Mouse (Mus musculus) gastrocnemius, adult 2 months (tissue): Measurements from ENCODE around the gene Plcd3. TPM values are rescaled to one million over a fixed set of nuclear protein-coding genes. Genes with fewer than 3 reads are reported as not detected.

Experiments used
- DNase-seq: peaks from one replicate; pipeline ENCODE4 v3.0.0; 2022
- H3K27ac ChIP-seq: fragments of 200-600 bp; 2 replicates; pipeline ENCODE4 v1.8.1; 2022; ENCODE audit warnings: mild to moderate bottlenecking
- H3K4me3 ChIP-seq: fragments of 200-600 bp; 2 replicates; pipeline ENCODE4 v1.8.1; 2022; ENCODE audit warnings: mild to moderate bottlenecking, moderate library complexity
- CTCF ChIP-seq: fragments of 200-600 bp; IDR thresholded peaks from 2 replicates; pipeline ENCODE4 v1.8.1; 2022; ENCODE audit warnings: antibody characterized with exemption, mild to moderate bottlenecking, moderate library complexity
- intact Hi-C: fragments of 180-260 bp; cut with DNase I; formaldehyde crosslinking; loops from one replicate; pipeline ENCODE4 v1.15.1; 2025
- total RNA-seq, 2 experiments: library from RNA; stranded (reverse); gene quantifications; 2 replicates each; pipeline ENCODE4 v1.2.3; 2021

The Plcd3 gene
- total RNA-seq, 2 experiments from 2014 or later, result 4.6 to 5.9 TPM

DNA sequence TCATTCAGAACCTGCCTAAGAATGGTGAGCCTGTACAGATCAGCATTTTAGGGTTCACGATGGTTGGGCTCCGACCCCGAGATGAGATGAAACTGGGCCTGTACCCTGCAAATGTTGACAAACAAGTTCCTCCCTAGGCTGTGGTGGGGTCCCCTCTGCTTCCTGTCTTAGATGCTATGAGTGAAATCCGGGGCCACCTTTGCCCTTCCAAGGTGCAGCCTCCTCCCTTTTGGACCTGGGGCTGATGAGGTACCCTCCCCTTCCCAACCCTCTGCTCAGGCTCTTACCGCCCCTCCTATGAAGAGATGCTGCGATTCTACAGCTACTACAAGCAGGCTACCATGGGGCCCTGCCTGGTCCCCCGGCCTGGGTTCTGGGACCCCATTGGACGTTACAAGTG is 2.2 kb upstream of the Plcd3 start:
- Histone ChIP-seq H3K4me3 (peak overlapping the region; percentile 84), H3K27ac (peak overlapping the region; percentile 96)
- TF ChIP-seq CTCF, result no peak
- intact Hi-C loops, result loop anchor here (5.0 kb wide), 2 partner anchors 39 to 224 kb away; no protein-coding TSS in a partner anchor
- DNase-seq, result no peak

DNA sequence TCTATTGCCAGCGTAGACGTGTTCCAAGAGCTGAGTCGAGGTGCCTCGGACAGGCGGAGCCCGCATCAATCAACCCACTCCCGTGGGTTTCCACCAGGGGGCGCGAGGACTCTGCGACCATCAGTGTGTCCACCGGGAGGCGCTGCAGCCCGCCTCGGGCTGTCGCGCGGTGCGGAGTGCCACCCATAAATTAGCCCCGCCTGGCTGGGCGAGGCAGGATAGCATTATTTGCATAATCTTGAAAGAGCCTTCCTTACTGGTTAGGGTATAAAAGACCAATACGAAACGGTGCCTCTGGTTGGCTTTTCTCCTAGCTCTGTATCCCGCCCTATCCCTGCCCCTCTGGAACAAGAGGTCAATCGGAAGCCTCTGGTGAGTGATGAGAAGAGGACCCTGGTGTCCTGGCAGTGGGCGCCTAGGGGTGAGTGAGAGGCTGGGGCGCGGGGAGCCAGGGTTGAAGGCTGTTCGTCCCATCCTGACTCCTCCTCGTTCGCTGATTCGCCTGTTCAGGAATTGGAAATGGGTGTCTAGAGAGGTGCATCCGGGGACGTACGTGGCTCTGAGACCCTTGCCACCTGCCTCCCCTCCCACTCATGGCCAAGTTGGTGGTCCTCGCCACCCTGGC is 1.4 kb upstream of the Plcd3 start:
- peak; percentile 98 for DNase-seq
- Histone ChIP-seq H3K27ac (peak overlapping the region; percentile 96), H3K4me3 (peak overlapping the region; percentile 84)
- intact Hi-C loops, result loop anchor here (1.0 to 5.0 kb wide), 3 partner anchors 39 to 224 kb away; no protein-coding TSS in a partner anchor
- no peak for TF ChIP-seq CTCF

DNA sequence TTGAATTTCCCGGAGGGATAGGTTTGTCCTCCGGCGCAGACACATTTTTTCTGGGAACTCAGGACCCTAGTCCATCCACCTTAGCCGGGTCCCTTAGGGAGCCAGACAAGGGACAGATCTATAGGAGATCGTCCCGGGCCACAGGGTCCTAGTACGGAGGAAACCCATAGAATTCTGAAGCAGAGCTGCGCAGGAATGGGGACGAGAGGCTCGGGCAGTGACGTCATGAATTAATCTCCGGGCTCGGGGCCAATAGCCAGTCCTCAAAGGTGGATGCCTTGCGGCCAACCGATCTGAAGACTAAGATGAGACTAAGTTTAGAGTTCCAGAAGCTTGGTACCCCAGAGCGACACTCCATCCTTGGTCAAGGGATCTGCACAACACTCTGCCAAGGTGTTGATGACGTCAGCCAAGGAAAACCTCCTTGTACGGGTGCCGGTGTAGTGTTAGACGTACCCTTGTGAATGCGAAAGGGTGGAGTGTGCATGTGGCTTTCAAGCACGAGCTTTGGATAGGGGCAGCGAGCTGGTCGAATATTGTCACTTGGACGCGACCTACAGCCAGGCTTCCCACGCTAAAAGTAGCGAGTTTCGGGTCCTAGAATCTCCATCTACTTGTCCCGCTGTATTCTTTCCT is 526 bp upstream of the Plcd3 start:
- intact Hi-C loops, result loop anchor here (1.0 to 5.0 kb wide), 3 partner anchors 40 to 225 kb away; no protein-coding TSS in a partner anchor
- Histone ChIP-seq H3K4me3 (peak overlapping the region; percentile 84), H3K27ac (peak overlapping the region; percentile 96)
- TF ChIP-seq CTCF, result no peak
- peak; percentile 87 for DNase-seq

DNA sequence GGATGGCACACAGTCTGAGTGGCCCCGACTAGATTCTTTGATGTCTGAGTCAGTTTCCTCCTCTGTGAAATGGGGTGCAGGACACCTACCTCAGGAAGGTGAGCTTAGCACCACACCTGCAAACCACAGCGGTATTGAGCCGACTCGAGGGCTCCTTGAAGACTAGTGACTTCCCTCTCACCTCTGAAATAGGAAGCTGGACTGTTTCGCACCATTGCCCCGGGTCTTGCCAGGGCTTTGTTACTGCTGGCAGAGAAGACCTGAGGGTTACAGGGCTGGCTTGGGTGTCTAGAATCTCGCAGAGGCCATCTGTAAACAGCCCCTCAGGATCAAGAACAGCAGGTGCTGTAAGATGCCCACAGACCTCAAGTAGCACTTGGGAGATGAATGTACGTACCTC is 1.1 kb downstream of the Plcd3 start:
- TF ChIP-seq CTCF, result no peak
- H3K27ac ChIP-seq, result peak overlapping the region; percentile 96
- peak overlapping the region; percentile 84 for H3K4me3 ChIP-seq
- peak; percentile 19 for DNase-seq
- intact Hi-C loops, result loop anchor here (5.0 kb wide), 2 partner anchors 42 to 227 kb away; no protein-coding TSS in a partner anchor

DNA sequence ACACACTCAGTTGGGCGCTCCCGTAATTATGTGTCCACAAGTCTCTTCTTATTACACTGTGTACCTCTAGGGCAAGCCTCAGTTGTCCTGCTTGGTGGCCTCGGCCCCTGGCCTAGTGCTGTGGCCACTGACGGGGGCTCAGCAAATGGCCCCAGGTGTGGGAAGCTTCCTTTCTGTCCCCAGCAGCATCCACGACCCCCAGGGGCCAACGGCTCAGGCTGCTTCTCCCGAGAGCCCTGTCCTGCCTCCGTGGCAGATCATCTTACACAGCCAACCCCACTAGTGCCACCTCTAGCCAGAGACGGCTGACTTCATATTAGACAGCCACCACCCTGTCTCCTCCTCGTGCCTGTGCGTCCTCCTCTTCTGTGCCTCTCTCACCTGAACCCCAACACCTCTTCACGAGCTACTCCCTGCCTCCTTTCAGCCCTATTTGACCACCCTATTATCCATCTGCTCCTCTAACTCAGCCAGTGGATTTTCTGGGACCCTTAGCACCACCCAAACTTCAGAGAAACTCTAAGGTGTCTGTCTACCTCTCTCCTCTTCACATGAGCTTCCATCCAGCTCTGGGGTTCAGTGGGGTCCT is 2.0 kb downstream of the Plcd3 start:
- DNase-seq, result peak; percentile 39

DNA sequence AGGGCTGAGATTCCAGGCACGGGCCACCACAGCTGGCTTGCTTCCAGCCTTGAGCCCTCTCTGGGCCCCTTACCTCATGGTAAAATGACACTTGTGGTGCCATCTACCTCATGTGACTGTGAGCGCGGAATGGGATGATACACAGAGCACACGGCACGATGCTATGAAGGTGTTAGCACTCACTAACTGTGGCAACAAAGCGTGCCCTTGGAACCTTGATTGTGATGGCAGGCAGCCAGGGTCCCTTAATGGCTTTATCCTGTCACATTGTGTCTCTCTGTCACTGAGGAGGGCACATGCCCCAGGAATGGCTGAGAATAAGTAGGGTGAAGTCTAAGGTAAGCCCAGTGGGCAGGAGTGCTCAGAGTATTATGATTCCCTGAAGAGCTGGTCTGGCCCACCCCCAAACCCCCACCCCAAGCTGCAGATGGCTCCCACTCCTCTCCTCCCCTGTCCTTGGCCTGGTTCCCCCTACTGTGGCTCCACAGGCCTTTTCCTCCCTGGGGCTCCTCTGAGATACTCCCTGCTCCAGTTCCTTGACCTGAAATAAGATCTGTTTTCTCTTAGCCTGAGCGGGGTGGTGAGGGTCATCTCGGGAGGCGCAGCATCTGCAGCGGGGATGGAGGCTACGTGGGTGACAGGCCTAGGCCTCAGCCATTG is 2.8 kb downstream of the Plcd3 start:
- H3K27ac ChIP-seq, result peak overlapping the region; percentile 96
- TF ChIP-seq CTCF, result no peak
- peak; percentile 61 for DNase-seq
- H3K4me3 ChIP-seq, result peak overlapping the region; percentile 84
- intact Hi-C loops, result no loop called here

More for the DNA sequence above, 2.0 kb downstream of the Plcd3 start:
- intact Hi-C loops, result no loop called here
- peak overlapping the region; percentile 96 for H3K27ac ChIP-seq
- no peak for TF ChIP-seq CTCF
- peak overlapping the region; percentile 84 for H3K4me3 ChIP-seq

DNA sequence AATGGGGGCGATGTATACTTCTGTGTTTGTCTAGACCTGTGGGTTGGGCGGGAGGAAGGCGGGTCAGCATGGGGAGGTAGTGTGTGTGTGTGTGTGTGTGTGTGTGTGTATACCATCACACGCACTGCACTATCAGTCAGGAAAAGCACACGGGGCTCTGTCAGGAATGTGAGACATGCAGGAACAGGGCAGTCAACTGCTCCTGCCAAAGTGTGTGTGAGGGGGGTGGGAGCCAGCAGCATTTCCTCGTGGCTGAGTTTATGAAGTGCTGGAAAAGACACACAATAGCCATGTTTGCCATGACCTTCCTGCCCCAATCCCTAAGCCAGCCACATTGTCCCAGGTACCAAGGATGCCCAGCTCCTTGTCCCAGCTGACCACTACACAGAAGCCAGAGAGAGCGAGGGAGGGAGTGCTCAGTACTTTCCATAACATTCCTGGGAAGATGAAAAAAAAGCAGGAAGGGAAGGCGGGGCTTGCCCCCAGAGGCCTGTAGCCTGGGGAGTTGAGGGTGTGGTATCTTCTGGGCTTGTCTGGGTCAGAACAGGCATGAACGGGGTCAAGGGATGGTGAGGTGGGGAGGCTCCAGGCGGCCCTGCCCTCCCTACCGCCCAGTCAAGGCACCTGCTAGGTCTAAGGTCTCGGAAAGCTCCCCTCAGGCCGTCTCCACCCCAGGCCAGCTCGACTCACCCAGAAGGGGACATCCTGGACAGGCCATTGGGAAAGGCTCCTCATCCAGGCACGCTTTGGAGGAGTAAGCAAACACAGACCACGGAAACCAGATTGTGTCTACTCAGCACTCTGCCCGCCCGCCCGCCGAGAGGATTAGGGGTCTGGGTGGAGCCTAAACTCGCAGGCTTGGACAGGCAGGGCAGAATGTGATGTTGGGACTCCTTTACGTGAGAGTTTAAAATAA is 4.2 kb downstream of the Plcd3 start:
- Histone ChIP-seq H3K4me3 (peak overlapping the region; percentile 52), H3K27ac (peak overlapping the region; percentile 96)
- peak; percentile 44 for DNase-seq
- TF ChIP-seq CTCF, result no peak
- intact Hi-C loops, result no loop called here

DNA sequence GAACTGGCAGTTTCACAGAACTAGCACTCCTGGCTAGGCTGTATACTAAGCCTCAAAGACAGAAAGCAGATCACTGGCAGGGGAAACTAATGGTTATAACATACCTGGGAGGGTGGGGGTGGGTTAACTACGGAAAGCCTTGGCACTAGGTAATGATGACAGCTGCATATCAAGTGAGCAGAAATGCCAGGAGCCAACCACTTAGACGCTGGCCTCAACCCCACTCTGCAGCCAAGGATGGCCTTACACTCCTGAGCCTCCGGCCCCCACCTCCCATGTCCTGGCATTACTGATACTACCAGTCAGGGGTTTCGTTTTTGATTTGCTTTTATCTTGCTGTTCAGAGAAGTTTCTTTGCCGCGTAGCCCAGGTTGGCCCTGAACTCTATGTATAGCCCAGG is 5.7 kb downstream of the Plcd3 start:
- intact Hi-C loops, result no loop called here
- Histone ChIP-seq H3K4me3 (no peak overlapping the region), H3K27ac (peak overlapping the region; percentile 96)
- peak; percentile 64 for DNase-seq
- TF ChIP-seq CTCF, result no peak

DNA sequence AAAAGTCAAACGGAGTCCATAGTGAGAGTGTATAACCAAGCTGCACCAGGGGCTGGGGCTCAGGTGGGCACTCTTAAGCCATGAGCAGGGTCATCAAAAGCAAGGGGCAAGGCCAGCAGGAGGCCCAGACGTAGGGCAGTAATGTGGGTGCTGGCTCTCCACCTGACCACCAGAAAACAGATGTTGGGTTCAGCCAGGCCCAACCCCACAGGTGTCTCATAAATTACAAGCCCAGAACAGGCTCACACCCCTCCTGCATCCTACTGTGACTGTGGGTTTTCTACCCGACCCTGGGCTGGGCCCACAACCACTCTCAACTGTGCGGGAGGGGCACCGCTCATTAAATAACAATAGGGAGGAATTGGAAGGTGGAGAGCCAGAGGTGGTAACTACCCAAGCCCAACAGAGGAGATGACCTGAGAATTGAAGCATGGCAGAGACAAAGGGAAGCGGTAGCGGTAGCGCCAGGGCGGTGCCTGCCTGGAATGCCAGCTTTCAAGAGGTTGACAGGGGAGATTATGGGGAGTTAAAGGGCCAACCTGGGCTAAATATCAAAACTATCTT is 6.3 kb downstream of the Plcd3 start:
- Histone ChIP-seq H3K27ac (peak overlapping the region; percentile 96), H3K4me3 (no peak overlapping the region)
- no peak for TF ChIP-seq CTCF
- peak; percentile 18 for DNase-seq
- intact Hi-C loops, result no loop called here

DNA sequence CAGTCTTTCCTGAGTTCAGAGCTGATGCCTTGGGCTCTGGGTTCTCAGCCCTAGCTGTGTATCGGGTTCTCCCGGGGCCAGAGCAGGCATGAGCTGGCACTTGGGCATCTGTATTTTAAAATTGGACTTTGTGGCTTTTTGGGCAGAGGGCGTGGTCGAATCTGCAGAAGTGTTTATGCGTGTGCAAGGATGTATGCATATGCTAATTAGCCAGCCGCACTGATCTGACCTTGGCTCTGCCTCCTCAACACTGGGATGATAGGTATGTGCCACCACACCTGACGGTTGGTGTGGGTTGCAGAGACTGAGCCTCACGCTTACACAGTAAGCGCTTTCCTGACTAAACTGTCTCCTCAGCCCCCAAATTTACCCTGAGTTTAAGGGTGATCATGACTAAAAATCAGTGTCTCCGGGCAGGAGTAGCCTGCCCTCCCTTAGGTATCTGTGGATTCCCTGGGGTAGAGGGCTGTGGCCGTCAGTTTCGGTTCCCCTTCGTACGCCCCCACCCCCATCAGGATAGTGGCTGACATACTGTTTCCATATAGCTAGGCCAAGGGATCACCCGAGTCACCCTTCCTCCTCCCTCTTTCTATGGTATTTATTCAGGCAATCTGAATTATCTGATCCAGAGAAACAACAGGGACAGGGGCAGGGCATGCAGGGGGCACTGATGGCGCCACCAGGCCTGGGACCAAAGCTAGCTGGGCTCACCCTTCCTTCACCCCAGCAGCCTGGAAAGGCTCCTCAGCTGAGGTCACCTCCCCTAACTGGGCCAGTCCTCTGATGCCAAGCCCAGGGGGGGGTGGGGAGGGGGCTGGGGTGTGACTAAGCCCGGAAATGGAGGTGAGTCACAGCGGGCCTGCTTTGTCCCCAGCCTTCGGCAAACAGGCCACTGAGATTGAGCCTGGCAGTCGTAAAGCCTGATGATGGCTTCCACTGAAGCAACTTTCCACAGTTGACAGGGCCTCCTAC is 7.3 kb downstream of the Plcd3 start:
- no peak for TF ChIP-seq CTCF
- intact Hi-C loops, result no loop called here
- Histone ChIP-seq H3K27ac (peak overlapping the region; percentile 96), H3K4me3 (peak overlapping the region; percentile 44)
- DNase-seq, result peak; percentile 73

DNA sequence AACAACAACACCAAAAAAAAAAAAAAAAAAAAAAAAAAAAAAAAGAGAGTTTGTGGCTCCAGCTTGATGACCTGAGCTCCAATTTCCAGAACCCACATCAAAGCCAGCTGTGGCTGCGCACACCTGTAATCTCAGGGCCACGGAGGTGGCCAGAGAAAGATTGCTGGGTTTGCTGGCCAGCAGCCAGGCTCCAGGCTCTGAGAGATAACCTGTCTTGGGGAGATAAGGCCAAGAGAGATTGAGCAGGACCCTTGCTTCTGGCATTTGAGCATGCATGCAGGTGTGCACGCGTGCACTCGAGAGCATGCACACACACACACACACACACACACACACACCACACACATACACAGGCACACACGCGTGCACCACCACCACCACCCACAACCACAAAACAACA is 8.2 kb downstream of the Plcd3 start:
- peak; percentile 38 for DNase-seq
- no peak overlapping the region for H3K4me3 ChIP-seq
- H3K27ac ChIP-seq, result peak overlapping the region; percentile 96
- intact Hi-C loops, result no loop called here
- no peak for TF ChIP-seq CTCF
